Mouse (Mus musculus) heart, postnatal 0 days (tissue): ENCODE measurements around the gene Pola2.

Experiments used
- CTCF ChIP-seq: IDR thresholded peaks from 2 replicates; pipeline ENCODE4 v1.5.1; 2016; ENCODE audit warnings: antibody characterized with exemption, control low read depth, low read depth
- EP300 ChIP-seq: IDR thresholded peaks from 2 replicates; pipeline ENCODE4 v1.6.1; 2016; ENCODE audit warnings: antibody characterized with exemption, low read depth

DNA sequence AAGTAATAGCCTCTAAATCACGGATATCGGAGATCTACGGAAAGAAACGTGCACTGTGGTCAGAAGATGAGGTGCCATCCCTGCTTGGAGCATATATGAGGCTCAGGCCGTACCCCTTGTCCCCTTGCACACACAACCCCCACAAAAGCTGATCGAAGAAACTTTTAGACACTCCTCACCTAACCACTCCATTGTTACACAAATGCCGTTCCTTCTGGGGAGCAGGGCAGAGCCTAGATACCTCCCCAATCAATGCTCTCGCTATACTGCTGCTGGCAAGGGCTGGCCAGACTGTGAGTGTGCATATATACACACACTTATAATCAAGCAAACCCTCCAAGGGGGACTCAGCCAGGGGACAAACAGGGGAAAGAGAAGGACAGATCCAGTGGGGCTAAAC lies 45.1 kb upstream of the Pola2 start:
- TF ChIP-seq EP300, result no peak
- TF ChIP-seq CTCF, result no peak
